Comparison of ENCODE assay signal across 14 mouse cellular contexts in the genomic region with DNA sequence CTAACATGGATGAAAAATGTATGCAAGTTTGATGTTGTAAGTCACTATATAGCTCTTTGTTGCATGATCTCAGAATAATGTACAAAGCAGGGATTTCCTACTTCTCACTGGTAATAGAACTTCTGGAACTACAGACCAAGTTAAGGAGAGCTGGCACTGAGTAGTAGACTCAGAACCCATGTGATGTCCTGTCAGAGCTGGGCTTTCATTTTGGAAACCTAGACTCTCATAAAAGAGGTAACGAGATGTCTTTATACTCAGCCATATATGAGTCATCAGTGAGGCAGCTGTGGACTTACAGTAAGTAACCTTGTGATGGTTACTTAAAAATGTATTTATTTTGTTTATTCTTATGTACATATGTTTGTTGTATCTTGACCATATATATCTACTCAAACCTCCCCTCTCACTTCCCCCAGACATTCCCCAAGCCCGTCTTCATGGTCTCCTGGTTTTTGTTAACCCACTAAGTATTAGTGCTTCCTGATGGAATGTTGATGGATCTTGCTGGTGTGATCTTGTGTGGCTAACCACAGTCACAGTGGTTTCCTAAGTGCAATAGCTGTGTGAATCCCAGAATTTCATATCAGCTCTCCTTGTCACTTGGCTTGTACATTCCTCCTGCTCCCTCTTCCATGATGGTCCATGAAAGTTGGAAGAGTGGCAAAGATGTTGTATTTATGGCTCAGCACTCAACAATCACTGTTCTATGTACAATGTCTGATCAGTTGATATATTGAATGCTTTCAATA.
"Had no signal": no experiment of that assay in that cellular context is flagged by ENCODE, and none has a peak within 500 bp of the region (broad histone marks: within the 10 kb centered on the region; RNA-seq: fewer than 3 reads in every experiment).

No protein-coding gene starts in this region.

- ATAC-seq: midbrain, embryonic 13.5 days; midbrain, embryonic 16.5 days had no signal

- H3K4me1 ChIP-seq: liver, embryonic 13.5 days; megakaryocyte, embryonic 14.5 days; midbrain, embryonic 10.5 days; midbrain, embryonic 13.5 days had no signal

- H3K27ac ChIP-seq: layer of hippocampus, adult 2 months; liver, embryonic 13.5 days; macrophage; midbrain, embryonic 10.5 days; midbrain, embryonic 13.5 days had no signal

- DNase-seq: kidney, adult 9 months; kidney, postnatal 14 days; layer of hippocampus, adult 9-11 months; liver, embryonic 13.5 days; lung, adult 2 months; lung, postnatal 14 days; thymus, adult 18-20 months; thymus, postnatal 36 days had no signal

- H3K36me3 ChIP-seq: liver, embryonic 13.5 days; midbrain, embryonic 10.5 days; midbrain, embryonic 13.5 days had no signal

- H3K4me2 ChIP-seq: liver, embryonic 13.5 days; midbrain, embryonic 13.5 days had no signal

- H3K9me3 ChIP-seq: liver, embryonic 13.5 days; megakaryocyte, embryonic 14.5 days; midbrain, embryonic 10.5 days had no signal

- H3K4me3 ChIP-seq: layer of hippocampus, adult 2 months; liver, embryonic 13.5 days; megakaryocyte, embryonic 14.5 days; midbrain, embryonic 10.5 days; midbrain, embryonic 13.5 days had no signal

- H3K9ac ChIP-seq: liver, embryonic 13.5 days; midbrain, embryonic 13.5 days had no signal

- H3K27me3 ChIP-seq: liver, embryonic 13.5 days; megakaryocyte, embryonic 14.5 days; midbrain, embryonic 13.5 days had no signal
